Mouse (Mus musculus): ENCODE results near the gene Ralb. TPM values are rescaled to one million over a fixed set of nuclear protein-coding genes. Genes with fewer than 3 reads are reported as not detected.

Ralb gene
- total RNA-seq, 2 experiments from 2014 or later, result 33.9 to 40.3 TPM

DNA sequence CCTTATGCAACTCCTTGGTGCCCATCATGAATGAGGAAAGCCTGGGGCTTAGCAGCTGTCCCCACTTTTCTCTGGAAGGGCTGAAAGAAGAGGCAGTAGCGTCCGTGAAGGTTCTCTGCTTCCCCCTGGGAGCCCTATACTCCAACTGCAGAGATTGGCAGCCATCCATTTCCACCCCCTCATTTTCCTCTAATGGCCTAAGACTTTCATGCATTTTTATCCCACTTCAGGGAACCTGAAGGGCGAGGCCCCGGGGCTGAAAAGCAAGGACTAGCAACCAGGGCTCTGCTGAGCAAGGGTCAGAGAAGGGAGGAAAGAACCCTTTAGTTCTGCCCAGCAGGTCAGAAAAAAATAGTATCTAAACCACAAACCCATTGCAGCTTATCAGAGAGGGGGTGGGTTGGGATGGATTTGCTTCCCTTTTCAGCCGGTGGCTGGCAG, 20.4 kb upstream of the Ralb start:
- peak; percentile 61 to 66 for DNase-seq (ENCODE audit: low spot score in 2 of 2)

DNA sequence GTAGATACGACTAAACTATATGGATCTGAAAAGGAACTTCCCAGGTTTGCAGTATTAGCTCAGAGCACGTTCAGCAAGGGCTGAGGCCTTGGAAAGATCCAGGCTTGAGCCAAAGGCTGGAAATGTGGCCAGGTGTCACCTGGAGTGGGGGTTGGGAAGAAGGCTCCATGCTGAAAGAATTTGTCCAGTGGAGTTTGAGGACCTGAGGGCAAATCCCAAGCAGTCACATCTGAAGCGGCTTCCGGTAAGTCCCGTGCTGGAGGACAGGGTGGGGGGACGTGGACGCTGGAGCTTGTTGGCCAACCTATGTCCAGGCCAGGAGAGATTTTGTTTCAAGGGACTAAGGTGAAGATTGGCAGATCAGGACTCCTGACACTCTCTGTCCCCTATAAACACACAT, 19.2 kb upstream of the Ralb start:
- no peak for DNase-seq (ENCODE audit: low spot score in 2 of 2)

DNA sequence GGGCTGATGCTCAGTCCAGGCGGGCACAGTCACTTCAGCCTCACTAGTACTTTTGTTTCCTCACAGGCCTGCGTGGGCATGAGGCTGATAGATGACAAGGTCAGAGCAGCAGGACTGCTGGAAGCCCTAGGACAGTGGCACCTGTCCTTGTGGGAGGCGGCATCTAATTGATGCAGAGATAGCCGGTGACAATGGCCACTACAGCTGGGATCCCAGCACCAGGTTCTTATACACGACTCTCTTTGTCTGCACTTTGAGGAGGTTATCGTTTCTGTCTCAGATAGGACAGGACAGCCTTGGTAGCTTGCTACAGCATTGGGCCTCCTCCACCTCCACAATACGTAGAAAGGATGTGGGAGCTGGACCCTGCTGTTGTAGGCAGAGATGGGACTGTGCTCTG, 18.8 kb upstream of the Ralb start:
- no peak for DNase-seq (ENCODE audit: low spot score in 2 of 2)

DNA sequence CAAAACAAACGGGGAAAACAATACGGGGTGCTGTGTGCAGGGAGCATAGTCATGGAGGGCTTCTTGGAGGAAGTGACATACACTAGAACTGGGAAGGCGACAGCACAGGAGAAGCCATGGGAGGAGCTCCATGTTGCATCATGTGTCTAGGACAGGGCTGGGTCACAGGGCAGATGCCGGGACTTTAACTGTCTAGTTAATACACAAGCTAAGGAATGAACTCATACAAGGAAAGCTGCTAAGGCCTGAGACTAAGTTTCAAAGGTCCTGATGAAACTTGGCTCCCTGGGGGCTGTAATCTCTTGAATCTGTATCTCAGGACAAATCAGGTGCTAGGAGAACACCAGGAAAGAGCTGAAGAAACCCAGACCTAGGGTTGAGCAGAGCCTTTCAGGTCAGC, 18.1 kb upstream of the Ralb start:
- DNase-seq (ENCODE audit: low spot score in 2 of 2), result no peak

DNA sequence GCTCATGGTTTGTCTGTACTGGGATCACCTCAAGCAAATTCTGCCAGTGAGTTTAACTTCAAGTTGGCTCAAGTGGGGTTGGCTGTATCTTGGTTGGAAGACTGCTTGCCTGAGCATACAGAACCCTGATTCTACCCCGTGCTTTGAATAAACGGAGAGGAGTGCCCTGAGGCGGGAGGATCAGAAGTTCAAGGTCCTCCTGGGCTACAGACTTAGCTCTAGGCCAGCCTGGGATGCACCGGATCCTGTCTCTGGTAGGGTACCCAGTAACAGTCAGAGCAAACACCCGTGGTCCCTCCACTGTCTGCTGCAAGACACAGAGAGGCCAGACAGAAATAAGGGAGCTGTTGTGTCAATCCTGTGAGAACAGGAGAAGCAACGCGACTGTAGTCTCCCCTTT, 17.1 kb upstream of the Ralb start:
- no peak for DNase-seq (ENCODE audit: low spot score in 2 of 2)

DNA sequence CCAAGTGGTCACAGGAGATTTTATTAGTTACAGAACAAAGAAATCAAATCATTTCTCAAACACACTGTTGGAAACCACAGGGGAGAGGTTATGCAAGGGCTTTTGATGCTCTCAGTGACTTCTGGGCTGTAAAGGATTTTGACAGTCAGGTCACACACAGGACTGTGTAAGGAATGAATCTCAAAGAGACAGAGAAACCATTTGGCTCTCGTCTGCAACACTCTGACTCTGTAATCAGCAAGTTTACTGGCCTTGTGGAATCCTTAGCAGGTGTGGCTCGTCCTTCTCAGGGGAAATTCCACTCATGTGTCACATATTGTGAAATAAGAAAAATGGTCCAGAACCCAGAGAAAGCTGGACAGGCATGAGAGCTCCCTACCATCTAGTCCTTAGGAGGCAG, 16.4 kb upstream of the Ralb start:
- DNase-seq (ENCODE audit: low spot score in 2 of 2), result no peak

DNA sequence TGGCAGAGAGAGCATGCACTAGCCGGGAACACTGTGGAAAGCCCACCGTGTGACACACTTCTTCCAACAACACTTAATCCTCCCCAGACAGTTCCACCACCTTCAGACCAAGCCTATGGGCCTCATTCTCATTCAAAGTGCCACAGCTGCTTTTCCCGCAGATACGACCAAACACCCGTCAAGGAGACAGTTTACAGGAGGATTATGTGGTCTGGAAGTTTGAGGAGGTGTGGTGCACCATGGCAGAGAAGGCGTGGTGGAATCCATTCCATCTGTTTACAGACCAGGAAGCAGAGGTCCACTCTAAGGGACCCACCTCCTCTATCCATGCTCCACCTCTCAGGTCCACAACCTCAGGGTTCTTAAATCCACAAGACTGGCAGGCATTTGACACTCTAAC, 14.7 kb upstream of the Ralb start:
- no peak for DNase-seq (ENCODE audit: low spot score in 2 of 2)

DNA sequence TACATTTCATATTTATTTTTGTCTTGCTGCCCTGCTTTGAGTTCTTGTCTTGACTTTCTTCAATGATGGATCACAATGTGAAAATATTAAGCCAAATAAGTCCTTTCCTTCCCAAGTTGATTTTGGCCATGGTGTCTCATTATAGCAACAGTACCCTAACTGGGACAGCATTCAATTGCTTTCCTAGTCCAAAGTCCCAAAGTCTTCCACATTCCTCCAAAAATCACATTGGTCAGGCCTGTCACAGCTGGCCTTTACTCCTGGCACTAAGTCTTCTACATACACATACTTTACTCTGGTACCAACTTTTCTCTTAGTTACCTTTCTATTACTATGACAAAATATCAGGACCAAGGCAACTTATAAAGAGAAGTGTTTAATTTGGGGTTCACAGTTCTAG, 14.2 kb upstream of the Ralb start:
- no peak for DNase-seq (ENCODE audit: low spot score in 2 of 2)

DNA sequence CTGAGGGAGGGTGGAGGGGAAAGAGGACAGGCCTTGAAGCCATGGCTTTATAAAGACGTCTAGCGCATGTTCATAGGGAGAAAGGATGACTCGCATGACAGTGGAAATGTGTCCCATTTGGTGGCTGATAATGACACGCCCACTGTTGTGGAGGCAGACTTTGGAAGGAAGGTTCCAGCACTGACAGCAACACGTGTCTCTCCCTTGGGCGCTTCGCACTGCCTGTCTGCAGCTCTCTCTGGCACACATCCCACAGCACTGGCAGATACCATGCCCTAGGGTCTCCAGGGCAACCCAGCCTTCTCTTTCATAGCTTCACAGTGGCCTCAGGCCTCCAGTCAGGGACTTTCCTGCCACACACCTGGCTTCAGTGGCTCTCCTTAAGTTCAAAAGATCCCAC, 13.5 kb upstream of the Ralb start:
- no peak for DNase-seq (ENCODE audit: low spot score in 2 of 2)

DNA sequence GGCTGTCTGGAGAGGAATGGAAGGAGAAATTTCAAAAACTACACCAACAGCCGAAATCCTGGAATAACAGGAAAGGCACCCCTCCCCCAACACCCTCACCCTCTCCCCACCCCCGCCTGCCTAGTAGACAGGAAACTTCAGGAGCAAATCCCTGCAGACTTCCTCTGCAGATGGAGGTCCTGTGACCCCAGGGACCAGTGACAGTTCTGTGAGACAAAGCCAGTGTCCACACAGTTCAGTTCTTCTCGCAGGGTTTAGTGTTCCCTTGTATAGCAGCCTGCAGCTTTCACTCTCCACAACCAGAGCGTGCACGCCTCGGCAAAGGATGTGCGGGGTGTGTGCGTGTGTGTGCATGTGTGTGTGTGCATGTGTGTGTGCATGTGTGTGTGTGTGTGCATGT, 6.3 kb upstream of the Ralb start:
- DNase-seq (ENCODE audit: low spot score in 2 of 2), result no peak

DNA sequence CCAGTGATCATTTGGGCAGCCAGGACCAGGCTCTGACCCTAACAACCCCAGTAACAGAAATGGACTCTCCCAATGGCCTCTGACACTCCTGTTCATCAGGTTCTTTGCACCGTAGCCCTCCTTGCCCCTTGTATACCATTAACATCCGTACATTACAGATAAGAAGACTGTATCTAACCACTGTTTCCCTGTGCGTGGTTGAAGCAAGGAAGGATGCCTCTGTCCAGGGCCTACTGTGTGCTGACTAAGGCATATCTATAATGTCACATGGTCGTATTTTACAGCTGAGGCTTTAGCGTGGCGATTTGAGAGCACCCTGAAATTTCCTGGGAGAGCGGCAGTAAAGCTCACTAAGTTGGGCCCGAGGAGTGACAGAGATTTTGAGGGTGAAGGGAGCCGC, 5.8 kb upstream of the Ralb start:
- DNase-seq (ENCODE audit: low spot score in 2 of 2), result no peak

DNA sequence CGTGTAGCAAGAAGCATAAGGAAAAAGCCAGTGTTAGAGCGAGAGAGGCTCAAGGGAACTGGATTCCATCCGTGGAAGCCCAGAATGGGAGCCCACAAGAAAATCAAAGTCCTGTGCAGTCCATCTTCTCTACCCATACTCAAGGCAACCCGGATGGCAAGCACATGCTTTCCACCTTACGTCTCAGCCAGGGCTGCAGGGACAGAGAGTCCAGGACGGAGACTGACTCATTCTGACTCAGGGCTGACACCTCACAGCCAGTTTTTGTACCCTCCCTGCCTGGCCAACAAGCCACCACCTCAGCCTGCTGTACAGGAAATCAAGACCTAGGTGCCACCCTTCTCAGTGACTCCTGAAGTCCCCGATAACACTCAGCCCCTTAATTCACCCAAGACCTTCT, 4.9 kb upstream of the Ralb start:
- no peak for DNase-seq (ENCODE audit: low spot score in 2 of 2)

DNA sequence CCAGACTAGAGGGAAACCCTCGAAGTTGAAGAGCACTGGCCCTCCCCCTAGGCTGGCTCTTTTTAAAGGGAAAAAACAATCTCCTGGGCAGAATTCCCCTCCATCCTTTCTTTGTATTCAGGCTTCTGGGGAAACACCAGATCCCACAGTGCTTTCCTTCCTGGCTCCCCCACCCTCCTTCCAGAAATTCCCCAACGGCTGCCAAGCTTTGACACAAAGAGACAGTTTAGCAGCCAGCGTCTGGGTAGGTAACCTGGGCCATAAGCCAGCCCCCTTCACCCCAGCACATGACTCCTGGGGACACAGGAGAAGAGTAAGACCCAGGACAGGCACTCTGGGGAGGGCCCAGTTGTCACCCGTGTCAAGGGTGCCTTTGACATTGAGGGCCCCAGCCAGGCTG, 4.0 kb upstream of the Ralb start:
- DNase-seq (ENCODE audit: low spot score in 2 of 2), result no peak

DNA sequence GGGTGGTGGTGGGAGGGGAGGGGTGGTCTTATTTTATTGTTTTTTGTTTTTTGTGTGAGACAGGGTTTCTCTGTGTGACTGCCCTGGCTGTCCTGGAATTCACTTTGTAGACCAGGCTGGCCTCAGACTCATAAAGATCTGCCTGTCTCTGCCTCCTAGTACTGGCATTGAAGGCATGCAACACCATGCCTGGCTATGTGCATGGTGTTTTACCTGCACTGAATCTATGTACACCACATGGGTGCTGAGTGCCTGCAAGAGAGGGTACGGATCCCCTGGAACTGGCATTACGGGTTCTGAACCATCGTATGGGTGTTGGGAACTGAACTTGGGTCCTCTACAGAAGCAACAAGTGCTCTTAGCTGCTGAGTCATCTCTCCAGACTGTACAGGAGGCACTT, 1.4 kb upstream of the Ralb start:
- no peak for DNase-seq (ENCODE audit: low spot score in 2 of 2)

DNA sequence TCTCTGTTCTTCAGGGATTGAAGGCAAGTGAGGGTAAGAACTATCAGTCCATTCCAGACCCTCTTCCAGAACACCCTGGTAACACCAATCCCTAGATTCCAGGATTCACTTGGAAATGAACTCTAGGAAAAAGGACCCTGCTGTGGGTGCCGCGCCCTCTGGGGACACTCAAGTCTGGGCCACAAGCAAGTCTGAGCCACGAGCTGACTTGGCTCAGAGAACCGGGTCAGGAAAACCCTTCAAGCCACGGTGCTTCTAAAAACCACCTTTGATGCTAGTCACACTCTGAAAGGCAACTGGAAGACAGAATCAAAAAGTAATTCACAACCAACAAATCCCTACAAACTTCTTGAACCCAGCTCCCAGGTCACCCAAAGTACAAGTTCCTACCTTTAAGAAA, 786 bp downstream of the Ralb start:
- DNase-seq (ENCODE audit: low spot score in 2 of 2), result no peak

DNA sequence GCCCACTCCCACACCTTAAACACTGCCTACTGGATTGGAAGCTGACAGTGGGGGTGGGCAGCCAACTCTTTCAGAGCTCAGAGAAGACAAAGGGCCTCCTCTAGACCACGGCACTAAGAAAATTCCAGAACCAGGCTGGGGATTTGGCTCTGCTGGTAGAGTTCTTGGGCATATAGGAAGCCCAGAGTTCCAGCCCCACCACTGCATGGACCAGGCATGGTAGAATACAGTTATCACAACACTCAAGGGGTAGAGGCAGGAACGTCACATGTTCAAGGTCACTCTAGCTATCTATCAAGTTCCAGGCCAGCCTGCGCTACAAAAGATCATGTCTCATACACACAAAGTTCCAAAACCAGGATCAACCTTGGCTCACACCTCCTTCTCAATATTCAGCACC, 1.4 kb downstream of the Ralb start:
- no peak for DNase-seq (ENCODE audit: low spot score in 2 of 2)

DNA sequence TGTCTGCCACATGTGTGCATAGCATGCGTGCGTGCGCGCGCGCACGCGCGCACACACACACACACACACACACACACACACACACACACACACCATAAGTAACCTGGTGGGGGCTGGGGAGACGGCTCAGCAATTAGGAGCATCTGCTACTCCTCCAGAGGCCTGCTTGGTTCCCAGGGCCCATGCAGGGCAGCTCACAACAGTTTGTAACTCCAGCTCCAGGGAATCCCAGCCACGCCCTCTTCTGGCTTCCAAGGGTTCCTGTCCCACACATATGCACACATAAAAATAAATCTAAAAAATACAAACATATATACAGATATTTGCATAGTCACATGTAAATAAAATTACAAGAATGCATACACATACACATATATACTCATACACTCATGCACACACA, 1.9 kb downstream of the Ralb start:
- no peak for DNase-seq (ENCODE audit: low spot score in 2 of 2)

DNA sequence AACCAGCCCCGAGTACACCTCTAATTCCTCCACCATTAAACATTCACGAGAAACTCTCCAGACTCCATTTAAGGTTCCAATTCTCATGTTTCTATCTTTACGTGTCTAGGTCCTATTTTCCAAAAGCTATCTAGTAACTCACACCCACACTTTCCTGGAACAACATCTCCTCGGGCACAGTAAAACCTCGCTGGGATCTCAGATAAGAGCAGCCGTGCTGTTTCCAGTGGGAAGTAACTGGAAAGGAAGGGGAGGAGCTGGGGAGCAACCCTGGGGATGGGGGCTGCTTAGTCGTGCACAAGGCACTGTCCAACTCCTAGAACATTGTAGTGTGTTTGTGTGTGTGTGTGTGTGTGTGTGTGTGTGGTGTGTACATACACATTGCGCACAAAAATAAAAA, 2.7 kb downstream of the Ralb start:
- no peak for DNase-seq (ENCODE audit: low spot score in 2 of 2)

DNA sequence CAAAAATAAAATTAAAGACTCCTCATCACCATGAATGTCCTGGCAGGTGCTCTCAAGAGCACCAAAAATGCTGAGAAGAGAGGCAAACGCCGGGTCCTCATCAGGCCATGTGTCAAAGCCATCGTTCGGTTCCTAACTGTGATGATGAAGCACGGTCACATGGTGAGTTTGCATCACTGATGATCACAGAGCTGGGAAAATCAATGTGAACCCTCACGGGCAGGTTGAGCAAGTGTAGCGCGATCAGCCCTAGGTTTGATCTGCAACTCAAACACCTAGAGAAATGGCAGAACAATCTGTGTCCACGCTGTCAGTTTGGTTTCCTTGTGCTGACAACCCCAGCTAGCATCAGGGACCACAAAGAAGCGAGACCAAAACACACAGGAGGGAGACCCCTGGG, 5.1 kb downstream of the Ralb start:
- no peak for DNase-seq (ENCODE audit: low spot score in 2 of 2)

DNA sequence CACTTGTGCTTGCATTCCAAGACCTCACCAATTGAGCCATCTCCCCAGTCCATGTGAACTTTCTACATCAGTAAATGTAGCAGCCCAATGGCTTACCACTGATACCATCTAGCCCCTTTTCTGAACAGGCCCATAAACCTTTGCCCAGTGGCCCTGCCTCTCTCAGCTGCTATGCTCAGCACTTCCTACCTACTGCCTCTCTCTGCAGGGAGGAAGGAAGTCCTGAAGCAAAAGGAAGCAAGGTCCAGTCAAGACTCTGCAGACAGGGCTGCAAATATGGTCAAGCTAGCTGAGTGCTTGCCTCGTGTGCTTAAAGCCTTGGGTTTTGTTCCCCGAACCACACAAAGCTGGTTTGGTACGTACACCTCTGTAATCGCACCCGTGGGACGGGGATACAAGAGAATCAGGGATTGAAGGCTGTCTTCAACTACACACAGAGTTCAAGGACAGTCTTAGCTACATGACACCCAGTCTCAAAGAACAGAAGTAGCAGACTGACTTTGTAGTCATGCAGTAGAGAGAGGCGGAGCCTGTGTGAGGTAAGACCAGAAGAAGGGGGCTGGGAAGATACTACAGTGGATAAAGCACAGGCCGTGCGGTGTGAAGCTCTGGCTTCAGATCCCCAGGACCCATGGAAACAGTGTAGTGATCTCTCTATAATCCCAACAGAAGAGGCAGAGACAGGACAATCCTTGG, 5.9 kb downstream of the Ralb start:
- DNase-seq (ENCODE audit: low spot score in 2 of 2), result no peak

DNA sequence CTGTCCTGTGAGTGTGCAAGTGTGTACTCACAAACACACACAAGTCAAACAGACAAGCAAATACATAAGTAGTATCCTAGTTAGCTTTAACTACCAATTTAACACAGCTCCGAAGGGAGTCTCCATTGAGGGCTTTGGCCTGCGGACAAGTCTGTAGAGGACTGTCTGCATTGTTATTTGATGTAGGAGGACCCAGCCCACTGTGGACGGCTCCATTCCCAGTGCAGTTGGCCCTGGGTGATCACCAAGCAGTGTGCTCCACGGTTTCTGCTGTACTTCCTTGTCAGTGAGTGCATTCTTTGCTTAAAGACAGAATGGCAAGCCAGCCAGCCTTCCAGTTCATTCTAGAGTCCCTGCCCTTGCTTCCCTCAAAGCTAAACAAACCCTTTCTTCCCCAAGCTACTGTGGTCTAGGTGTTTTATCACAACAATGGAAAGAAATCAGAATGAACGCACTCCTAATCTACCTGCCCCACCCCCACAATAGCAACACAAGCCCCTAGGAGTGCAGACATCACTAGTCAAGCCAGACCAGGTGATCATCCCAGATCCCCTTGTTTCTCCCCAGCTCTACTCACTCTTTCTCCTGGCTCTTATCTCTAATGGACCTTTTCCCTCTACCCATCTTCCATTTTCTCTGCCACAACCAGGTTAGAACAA, 7.1 kb downstream of the Ralb start:
- no peak for DNase-seq (ENCODE audit: low spot score in 2 of 2)

DNA sequence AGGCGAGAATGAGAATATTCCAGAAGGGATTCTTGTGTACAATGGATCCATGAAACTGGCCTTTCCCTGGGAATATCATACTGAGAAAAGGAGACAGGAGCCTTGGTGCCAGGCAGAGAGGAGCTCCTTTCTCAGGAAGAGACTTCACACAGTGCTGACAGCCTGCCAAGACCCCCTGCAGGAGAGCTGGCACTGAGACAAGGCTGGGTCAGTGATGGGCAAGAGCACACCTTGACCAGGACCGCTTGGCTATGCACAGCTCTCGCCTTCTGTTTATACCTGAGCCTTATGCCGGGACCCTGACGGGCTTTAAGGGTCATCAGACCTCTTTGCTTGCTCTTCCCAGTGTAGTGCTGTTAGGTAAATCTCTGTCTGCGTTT, 9.2 kb downstream of the Ralb start:
- DNase-seq (ENCODE audit: low spot score in 2 of 2), result no peak

DNA sequence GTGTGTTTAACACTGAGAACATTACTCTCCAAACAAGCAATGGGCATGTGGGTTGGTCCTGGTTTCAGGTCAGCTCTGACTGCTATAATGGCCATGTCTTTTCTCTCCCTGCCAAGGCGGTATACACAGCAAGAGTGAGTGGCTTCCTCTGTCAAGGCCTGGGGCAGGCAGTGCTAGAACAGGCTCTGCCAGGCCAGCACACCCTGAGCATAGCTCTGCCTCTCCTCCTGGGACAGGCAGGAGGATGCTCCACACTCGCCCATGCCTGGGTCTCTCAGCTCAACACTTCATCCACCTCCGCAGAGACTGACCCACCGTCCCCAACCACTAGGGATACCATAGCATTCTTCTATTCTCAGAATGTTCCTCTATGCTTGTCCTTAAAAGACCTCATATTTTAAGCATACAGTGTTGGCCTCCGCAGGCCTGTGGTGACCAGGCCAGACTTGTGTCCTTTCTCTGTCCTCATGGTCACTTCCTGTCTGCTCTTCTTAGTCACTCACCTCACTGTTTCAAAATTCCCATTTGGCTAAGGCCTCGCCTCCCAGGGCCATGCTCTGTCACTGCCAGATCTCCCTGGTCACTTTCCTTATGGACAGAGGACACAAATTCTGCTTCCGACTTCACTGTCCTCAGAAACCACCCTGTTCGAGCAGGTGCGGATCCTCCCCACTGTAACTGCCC, 9.7 kb downstream of the Ralb start:
- DNase-seq (ENCODE audit: low spot score in 2 of 2), result no peak

Measured in layer of hippocampus, postnatal 10 days (tissue).